Mouse (Mus musculus): ENCODE results near the gene Rbbp4. TPM values are rescaled to one million over a fixed set of nuclear protein-coding genes. Genes with fewer than 3 reads are reported as not detected.

Rbbp4 gene
- total RNA-seq, 1 experiment, result 81.2 TPM

DNA sequence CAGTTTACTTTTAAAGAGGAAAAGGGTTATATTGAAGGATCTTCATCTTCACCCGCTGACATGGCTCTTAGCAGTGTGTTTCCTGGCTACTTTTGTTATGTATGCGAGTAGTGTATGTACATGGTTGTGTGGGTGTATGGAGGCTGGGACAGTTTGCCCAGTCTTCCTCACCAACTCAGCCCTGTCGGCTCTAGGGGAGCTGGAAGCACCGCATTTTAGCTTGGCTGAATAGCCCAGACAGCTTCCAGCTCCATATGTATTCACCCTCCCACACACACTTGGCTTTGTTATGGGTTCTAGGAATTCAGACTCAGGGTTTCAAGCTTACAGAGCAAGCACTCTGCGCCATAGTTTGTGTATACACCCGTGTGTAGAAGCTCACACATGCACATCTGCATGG is 15.9 kb upstream of the Rbbp4 start:
- Histone ChIP-seq H3K27ac (ENCODE audit: insufficient read depth, low read depth, low read length, poor library complexity, severe bottlenecking) (no peak overlapping the region), H3K36me3 (ENCODE audit: control insufficient read depth, insufficient read depth, low read length, poor library complexity, severe bottlenecking) (peaks cover 24% of the 10 kb centered on the region), H3K9ac (ENCODE audit: insufficient read depth, low read depth, low read length, poor library complexity, severe bottlenecking) (no peak overlapping the region), H3K4me1 (ENCODE audit: control insufficient read depth in 2 of 2, insufficient read depth in 2 of 2, low read length in 2 of 2, poor library complexity in 1 of 2) (peaks cover 0 to 2% of the 10 kb centered on the region in 2 experiments; a peak in 1 of 4 replicates), H3K4me3 (ENCODE audit: insufficient read depth in 1 of 2, low read depth in 1 of 2, low read length in 2 of 2, poor library complexity in 1 of 2, severe bottlenecking in 1 of 2) (no peak overlapping the region), H3K9me3 (ENCODE audit: control insufficient read depth, insufficient read depth, low read depth, low read length) (no peaks in the 10 kb centered on the region)
- in situ Hi-C loops (cut with MboI; ENCODE audit: low sequenced_read_pairs in 2 of 2, unreplicated experiment in 2 of 2), result loop anchor here (5.0 to 10.0 kb wide), 2 partner anchors 104 to 106 kb away; no protein-coding TSS in a partner anchor
- TF ChIP-seq ZNF384 (IDR thresholded peaks at IDR 0.05; ENCODE audit: low read depth, low read length) (no peak), ZC3H11A (IDR thresholded peaks at IDR 0.05; ENCODE audit: borderline replicate concordance, low read depth, low read length) (no peak), CHD2 (IDR thresholded peaks at IDR 0.05; ENCODE audit: low read depth, low read length) (no peak), MAFK (IDR thresholded peaks at IDR 0.05; ENCODE audit: insufficient read depth, low read depth, low read length) (no peak), HCFC1 (IDR thresholded peaks at IDR 0.05; ENCODE audit: borderline replicate concordance, insufficient read depth, low read length) (no peak)
- no peak for DNase-seq (ENCODE audit: low read depth, low spot score)

DNA sequence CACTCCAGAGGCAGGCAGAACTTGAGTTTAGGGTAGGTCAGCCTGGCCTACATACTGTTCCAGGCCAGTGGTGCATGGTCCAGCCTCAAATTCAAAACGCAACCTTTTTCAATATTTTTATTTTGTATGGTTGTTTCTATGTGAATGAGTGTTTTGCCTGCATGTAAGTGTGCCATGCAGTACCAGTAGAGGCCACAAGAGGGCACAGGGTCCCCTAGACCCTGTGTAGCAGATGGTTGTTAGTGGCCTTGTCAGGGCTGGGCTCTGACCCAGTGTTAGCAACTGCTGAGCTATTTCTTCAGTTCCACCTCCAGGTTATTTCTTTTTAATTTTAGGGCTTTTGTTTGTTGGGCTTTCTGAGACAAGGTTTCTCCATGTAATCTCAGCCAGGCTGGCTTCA is 15.5 kb upstream of the Rbbp4 start:
- Histone ChIP-seq H3K27ac (ENCODE audit: insufficient read depth, low read depth, low read length, poor library complexity, severe bottlenecking) (no peak overlapping the region), H3K4me3 (ENCODE audit: insufficient read depth in 1 of 2, low read depth in 1 of 2, low read length in 2 of 2, poor library complexity in 1 of 2, severe bottlenecking in 1 of 2) (no peak overlapping the region), H3K4me1 (ENCODE audit: control insufficient read depth in 2 of 2, insufficient read depth in 2 of 2, low read length in 2 of 2, poor library complexity in 1 of 2) (peaks cover 0 to 2% of the 10 kb centered on the region in 2 experiments; a peak in 1 of 4 replicates), H3K9ac (ENCODE audit: insufficient read depth, low read depth, low read length, poor library complexity, severe bottlenecking) (no peak overlapping the region), H3K36me3 (ENCODE audit: control insufficient read depth, insufficient read depth, low read length, poor library complexity, severe bottlenecking) (peaks cover 21% of the 10 kb centered on the region), H3K9me3 (ENCODE audit: control insufficient read depth, insufficient read depth, low read depth, low read length) (no peaks in the 10 kb centered on the region)
- in situ Hi-C loops (cut with MboI; ENCODE audit: low sequenced_read_pairs in 2 of 2, unreplicated experiment in 2 of 2), result loop anchor here (5.0 to 10.0 kb wide), 2 partner anchors 104 to 107 kb away; no protein-coding TSS in a partner anchor
- DNase-seq (ENCODE audit: low read depth, low spot score), result no peak
- no peak for TF ChIP-seq HCFC1 (IDR thresholded peaks at IDR 0.05; ENCODE audit: borderline replicate concordance, insufficient read depth, low read length)
- no peak for TF ChIP-seq CHD2 (IDR thresholded peaks at IDR 0.05; ENCODE audit: low read depth, low read length)
- no peak for TF ChIP-seq ZNF384 (IDR thresholded peaks at IDR 0.05; ENCODE audit: low read depth, low read length)
- TF ChIP-seq ZC3H11A (IDR thresholded peaks at IDR 0.05; ENCODE audit: borderline replicate concordance, low read depth, low read length), result no peak
- no peak for TF ChIP-seq MAFK (IDR thresholded peaks at IDR 0.05; ENCODE audit: insufficient read depth, low read depth, low read length)

DNA sequence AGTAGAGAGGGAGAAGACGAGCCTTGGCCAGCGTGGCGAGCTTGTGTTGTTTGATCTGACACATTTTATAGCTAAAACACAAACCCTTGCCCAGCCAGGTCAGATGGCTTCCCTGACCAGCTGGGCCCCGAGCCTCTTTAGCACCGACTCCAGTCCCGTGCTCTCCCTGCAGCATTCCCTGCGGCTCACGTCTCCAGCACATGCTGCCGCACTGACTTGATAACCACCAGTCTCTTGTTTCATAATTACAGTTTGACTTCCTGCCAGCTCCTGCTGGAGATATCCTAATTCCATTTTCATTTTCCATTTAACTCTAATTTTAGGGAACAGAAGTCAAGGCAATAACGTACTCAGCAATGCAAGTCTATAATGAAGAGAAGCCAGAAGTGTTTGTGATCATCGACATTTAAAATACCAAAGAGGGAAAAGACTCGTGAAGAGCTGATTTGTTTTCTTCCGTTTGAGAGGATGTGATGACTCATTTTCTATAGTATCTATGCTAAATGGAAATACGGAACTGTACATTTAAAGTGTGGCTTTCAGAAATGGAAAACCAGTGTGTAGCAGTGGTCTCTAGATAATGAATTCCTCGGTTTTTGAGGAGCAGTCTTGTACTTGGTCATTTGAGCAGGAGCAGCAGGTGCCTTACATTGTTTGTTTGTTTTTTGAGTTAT is 11.4 kb upstream of the Rbbp4 start:
- DNase-seq (ENCODE audit: low read depth, low spot score), result no peak
- no peaks in the 10 kb centered on the region for H3K4me1 ChIP-seq (ENCODE audit: control insufficient read depth in 2 of 2, insufficient read depth in 2 of 2, low read length in 2 of 2, poor library complexity in 1 of 2)
- H3K36me3 ChIP-seq (ENCODE audit: control insufficient read depth, insufficient read depth, low read length, poor library complexity, severe bottlenecking), result peaks cover 9% of the 10 kb centered on the region; the same call in 1 of the 2 replicates
- no peak overlapping the region for H3K9ac ChIP-seq (ENCODE audit: insufficient read depth, low read depth, low read length, poor library complexity, severe bottlenecking)
- no peak overlapping the region for H3K4me3 ChIP-seq (ENCODE audit: insufficient read depth in 1 of 2, low read depth in 1 of 2, low read length in 2 of 2, poor library complexity in 1 of 2, severe bottlenecking in 1 of 2)
- in situ Hi-C loops (cut with MboI; ENCODE audit: low sequenced_read_pairs in 2 of 2, unreplicated experiment in 2 of 2), result no loop called here
- no peak for TF ChIP-seq CHD2 (IDR thresholded peaks at IDR 0.05; ENCODE audit: low read depth, low read length)
- no peak overlapping the region for H3K27ac ChIP-seq (ENCODE audit: insufficient read depth, low read depth, low read length, poor library complexity, severe bottlenecking)
- no peaks in the 10 kb centered on the region for H3K9me3 ChIP-seq (ENCODE audit: control insufficient read depth, insufficient read depth, low read depth, low read length)

DNA sequence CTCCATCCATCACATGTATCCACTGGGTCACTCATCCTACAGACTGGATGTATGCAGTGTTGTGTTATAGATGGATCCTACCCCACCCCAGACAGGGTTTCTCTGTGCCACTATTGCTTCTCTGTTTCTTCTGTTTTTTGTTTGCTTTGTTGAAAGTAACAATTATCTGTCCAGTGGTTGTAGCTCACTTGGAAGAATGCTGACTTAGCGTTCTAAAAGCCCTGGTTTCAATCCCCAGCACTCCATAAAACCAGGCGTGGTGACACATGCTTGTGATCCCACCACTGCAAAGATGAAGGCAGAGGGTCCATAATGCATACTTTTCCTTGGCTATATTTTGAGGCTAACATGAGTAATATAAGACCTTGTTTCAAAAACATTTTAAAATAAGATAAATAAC is 7.5 kb upstream of the Rbbp4 start:
- Histone ChIP-seq H3K4me1 (ENCODE audit: control insufficient read depth in 2 of 2, insufficient read depth in 2 of 2, low read length in 2 of 2, poor library complexity in 1 of 2) (no peaks in the 10 kb centered on the region), H3K27ac (ENCODE audit: insufficient read depth, low read depth, low read length, poor library complexity, severe bottlenecking) (no peak overlapping the region), H3K9ac (ENCODE audit: insufficient read depth, low read depth, low read length, poor library complexity, severe bottlenecking) (no peak overlapping the region), H3K4me3 (ENCODE audit: insufficient read depth in 1 of 2, low read depth in 1 of 2, low read length in 2 of 2, poor library complexity in 1 of 2, severe bottlenecking in 1 of 2) (no peak overlapping the region), H3K36me3 (ENCODE audit: control insufficient read depth, insufficient read depth, low read length, poor library complexity, severe bottlenecking) (peaks cover 10% of the 10 kb centered on the region), H3K9me3 (ENCODE audit: control insufficient read depth, insufficient read depth, low read depth, low read length) (no peaks in the 10 kb centered on the region)
- DNase-seq (ENCODE audit: low read depth, low spot score), result no peak
- in situ Hi-C loops (cut with MboI; ENCODE audit: low sequenced_read_pairs in 2 of 2, unreplicated experiment in 2 of 2), result no loop called here
- TF ChIP-seq ZNF384 (IDR thresholded peaks at IDR 0.05; ENCODE audit: low read depth, low read length) (no peak), MAFK (IDR thresholded peaks at IDR 0.05; ENCODE audit: insufficient read depth, low read depth, low read length) (peak; percentile 75)

DNA sequence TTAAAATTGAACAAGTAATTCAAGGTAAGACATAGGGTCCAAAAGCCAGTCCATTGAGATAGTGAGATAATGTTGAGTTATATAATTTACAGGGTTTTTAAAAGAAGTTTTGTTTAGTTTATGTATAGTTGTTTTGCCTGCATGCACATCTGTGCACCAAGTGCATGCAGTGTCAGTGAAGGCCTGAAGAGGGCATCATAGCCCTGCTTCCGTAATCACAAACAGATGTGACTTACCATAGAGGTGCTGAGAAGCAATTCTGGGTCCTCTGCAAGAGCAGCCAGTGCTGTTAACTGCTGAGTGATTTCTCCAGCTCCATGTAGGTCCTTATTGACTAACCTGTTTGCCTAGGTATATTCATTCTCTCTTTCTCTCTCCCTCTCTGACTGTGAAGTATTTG is 6.7 kb upstream of the Rbbp4 start:
- Histone ChIP-seq H3K36me3 (ENCODE audit: control insufficient read depth, insufficient read depth, low read length, poor library complexity, severe bottlenecking) (peaks cover 11% of the 10 kb centered on the region), H3K4me3 (ENCODE audit: insufficient read depth in 1 of 2, low read depth in 1 of 2, low read length in 2 of 2, poor library complexity in 1 of 2, severe bottlenecking in 1 of 2) (no peak overlapping the region), H3K27ac (ENCODE audit: insufficient read depth, low read depth, low read length, poor library complexity, severe bottlenecking) (no peak overlapping the region), H3K4me1 (ENCODE audit: control insufficient read depth in 2 of 2, insufficient read depth in 2 of 2, low read length in 2 of 2, poor library complexity in 1 of 2) (no peaks in the 10 kb centered on the region), H3K9ac (ENCODE audit: insufficient read depth, low read depth, low read length, poor library complexity, severe bottlenecking) (no peak overlapping the region), H3K9me3 (ENCODE audit: control insufficient read depth, insufficient read depth, low read depth, low read length) (no peaks in the 10 kb centered on the region)
- in situ Hi-C loops (cut with MboI; ENCODE audit: low sequenced_read_pairs in 2 of 2, unreplicated experiment in 2 of 2), result no loop called here
- DNase-seq (ENCODE audit: low read depth, low spot score), result no peak
- TF ChIP-seq CHD2 (IDR thresholded peaks at IDR 0.05; ENCODE audit: low read depth, low read length), result no peak
- no peak for TF ChIP-seq MAFK (IDR thresholded peaks at IDR 0.05; ENCODE audit: insufficient read depth, low read depth, low read length)
- TF ChIP-seq ZNF384 (IDR thresholded peaks at IDR 0.05; ENCODE audit: low read depth, low read length), result no peak
- TF ChIP-seq ZC3H11A (IDR thresholded peaks at IDR 0.05; ENCODE audit: borderline replicate concordance, low read depth, low read length), result no peak
